Mouse (Mus musculus): ENCODE measurements at regions not wholly inside any gene's neighbourhood (a gene's known extent, or its start where the extent isn't known, plus 50 kb on each side); places are given as distances from the start of the nearest gene placed in this dataset.

GRCm38 (mm10) chr13:46350075-46350747, 68.0 kb upstream of the Rbm24 start:
- ATAC-seq, result no peak

GRCm38 (mm10) chr13:46355306-46355705, 62.9 kb upstream of the Rbm24 start:
- no peak for ATAC-seq

- ATAC-seq, result no peak
These were observed 62.3 kb upstream of the Rbm24 start for GRCm38 (mm10) chr13:46355975-46356374.

GRCm38 (mm10) chr13:46357037-46357436, 61.2 kb upstream of the Rbm24 start:
- no peak for ATAC-seq

- peak; percentile 68 for ATAC-seq
These were observed 57.6 kb upstream of the Rbm24 start for GRCm38 (mm10) chr13:46360495-46361120.

GRCm38 (mm10) chr13:46363456-46364201, 54.6 kb upstream of the Rbm24 start:
- ATAC-seq, result no peak

- peak; percentile 90 for ATAC-seq
These were observed 53.9 kb upstream of the Rbm24 start for GRCm38 (mm10) chr13:46364202-46364912.

- ATAC-seq, result no peak
These were observed 52.9 kb upstream of the Rbm24 start for GRCm38 (mm10) chr13:46365292-46365691.
